Mouse (Mus musculus) kidney, adult 11 months (tissue): ENCODE data around the gene Kcnq4.

Experiments used
- DNase-seq: peaks from one replicate; pipeline ENCODE4 v3.0.0; 2022

Gene Kcnq4

DNA sequence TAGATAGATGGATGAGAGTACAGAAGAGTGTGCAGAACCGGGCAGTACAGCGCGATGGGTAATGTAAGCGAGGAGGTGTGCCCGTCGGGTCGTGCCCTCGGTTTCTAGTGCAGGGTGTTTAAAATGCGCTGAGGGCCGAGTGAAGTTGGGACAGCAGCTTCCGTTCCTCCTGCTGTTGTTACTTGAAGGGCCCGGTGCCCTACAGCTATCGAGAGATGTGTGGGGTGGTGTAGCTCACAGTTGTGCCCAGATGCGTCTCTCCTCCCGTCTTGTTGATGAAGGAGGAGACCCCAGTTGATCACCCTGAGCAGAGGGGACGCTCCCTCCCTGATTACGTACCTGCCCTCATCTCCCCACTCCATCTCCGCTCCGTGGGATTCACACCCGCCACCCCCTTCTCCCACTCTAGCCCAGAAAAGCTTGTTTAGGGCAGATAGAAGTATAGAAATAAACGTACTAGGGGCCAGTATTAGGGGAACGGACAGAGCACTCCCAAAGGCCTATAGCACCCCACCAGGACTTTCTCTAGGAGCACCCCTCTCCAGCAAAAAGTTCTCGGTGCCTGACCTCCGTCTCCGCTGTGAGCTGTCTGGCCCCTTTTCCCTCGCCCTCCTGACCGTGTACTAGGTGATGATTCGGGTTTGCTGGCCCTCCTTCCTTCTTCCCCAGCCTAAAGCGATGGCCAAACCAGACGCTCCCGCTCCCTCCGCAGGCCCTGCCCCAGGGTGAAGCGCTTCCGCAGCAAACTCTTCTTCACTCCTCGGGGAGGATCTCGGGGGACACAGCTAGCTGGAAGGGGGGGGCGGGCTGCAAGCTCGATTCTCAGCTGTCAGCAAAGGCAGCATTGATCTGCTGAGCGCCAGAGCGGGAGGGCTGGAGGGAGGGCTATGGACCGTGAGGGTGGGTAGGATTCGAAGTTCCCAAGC, at the start of gene Kcnq4:
Kcnq4 (minus strand) TSS at position 672 of the 926 bp plus-strand sequence.
- no peak for DNase-seq

DNA sequence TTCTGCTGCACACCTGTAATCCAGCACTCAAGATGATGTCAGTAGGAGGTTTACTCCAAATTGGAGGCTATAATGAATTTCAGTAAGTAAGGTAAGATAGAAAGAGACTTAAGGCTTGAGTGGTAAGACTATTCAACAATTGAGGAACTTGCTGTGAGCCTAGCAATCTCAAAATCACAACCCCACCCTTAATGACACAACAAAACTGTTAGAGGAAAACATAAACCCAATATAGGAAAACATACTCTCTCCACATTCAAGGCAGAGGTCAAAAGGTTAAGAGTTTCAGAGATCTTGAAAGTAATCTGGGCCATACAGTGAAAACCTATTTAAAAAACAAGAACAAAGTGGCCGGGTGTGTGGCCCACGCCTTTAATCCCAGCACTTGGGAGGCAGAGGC, 48.3 kb upstream of the Kcnq4 start:
- no peak for DNase-seq

DNA sequence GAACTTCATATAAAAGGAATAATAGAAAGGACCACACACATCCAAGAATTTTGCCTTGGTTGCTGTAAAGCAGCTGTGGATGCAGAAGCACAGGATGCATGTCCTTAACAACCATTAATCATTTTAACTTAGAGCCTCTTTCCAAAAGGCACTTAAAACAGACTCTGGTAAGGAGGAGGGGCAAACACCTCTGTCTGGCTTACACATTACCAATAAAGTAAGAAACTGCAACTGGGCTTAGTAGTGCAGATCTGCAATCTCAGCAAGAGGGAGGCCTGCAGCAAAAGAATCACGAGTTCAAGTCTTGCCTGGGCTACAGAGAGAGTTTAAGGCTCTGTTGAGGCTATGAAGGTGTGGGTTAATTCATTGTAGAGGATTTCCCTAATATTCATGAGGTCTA, 47.2 kb upstream of the Kcnq4 start:
- DNase-seq = no peak

DNA sequence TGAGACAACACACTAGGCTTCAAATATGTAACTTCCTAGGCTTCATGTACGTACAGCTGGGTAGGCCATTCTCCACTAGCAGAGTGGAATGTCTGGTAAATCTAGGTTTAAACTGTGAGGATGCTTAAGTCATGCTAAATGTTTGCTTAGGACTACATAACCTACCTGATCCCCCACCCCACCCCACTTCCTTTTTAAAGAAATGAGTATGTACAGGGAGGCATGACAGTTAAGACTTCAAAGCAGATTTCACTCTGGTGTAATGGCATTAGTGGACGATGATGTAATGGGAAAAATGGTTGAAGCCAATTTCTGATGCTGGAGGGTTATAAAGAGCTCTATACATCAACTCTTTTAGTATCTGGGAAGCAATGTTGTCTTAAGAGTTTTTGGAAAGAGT, 44.5 kb upstream of the Kcnq4 start:
- no peak for DNase-seq

DNA sequence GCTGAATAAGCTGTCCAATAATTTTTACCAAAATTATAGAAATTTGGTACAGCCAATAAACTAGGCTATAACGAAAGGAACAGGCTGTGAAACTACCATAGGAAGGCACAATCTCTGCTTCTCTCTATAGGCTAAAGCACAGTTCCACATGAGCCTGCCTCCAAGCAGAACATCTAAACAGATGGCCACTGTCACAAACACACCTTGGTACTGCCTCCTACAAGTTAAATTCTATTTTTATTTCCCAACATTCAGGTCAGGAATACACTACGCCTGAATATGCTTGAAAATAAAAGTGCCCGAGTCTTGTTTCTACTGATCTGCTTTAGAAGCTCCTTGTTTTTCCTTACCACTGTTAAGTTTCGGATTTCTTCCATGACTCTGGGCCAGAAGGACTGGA, 41.6 kb upstream of the Kcnq4 start:
- no peak for DNase-seq

DNA sequence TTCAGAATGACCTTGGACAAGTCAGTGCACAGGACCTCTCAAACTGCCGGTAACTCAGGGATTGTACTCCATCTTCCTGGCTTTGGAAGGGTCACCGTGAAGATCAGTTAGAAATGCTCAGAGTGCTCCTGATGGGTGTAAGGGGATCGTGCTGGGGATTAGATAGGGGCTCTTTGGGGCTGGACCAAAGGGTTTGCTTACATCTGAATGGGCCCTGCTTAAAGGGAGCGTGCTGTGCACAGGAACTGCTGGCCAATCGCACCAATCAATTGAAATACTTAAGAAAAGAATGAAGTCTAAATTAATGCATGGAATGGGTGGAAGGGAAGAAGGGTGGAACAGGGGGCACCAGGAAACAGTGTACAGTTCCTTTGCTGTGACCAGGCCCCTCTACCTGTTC, 7.4 kb upstream of the Kcnq4 start:
- no peak for DNase-seq

DNA sequence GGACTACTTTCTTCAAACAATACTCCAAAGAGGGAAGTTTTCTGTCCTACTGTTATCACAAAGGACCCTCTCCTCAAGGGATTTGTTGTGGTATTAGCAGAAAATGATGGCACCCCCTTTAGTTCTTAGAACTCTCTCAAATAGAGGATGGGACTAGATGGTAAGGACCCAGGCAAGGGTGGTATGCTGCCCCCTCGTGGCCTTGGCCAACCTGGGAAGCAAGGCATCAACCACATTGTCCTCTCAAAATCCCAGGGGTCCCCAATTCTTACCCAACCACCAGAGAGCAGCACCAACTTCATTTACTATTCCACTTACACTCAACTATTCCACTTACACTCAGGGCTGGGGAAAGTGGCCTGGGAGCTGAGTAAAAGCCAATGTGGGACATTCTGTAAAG, 6.9 kb upstream of the Kcnq4 start:
- peak; percentile 49 for DNase-seq

DNA sequence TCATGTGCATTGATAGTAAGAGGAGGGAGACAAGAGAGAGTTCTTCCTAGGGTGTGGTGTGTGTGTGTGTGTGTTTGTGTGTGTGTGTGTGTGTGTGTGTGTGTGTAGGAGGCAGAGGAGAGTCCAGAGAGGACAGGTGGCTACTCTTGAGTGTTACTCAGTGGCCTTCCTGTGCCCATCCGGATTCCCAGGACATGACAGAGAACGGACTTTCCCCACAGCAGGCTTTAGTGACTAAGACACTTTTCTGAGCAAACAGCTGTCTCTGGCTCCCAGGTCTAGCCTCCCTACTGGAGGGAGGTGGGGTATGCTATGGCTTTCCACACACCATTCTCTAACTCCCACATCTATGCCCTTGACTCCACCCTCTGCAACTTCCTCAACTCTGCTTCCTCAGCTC, 1.2 kb upstream of the Kcnq4 start:
- no peak for DNase-seq

DNA sequence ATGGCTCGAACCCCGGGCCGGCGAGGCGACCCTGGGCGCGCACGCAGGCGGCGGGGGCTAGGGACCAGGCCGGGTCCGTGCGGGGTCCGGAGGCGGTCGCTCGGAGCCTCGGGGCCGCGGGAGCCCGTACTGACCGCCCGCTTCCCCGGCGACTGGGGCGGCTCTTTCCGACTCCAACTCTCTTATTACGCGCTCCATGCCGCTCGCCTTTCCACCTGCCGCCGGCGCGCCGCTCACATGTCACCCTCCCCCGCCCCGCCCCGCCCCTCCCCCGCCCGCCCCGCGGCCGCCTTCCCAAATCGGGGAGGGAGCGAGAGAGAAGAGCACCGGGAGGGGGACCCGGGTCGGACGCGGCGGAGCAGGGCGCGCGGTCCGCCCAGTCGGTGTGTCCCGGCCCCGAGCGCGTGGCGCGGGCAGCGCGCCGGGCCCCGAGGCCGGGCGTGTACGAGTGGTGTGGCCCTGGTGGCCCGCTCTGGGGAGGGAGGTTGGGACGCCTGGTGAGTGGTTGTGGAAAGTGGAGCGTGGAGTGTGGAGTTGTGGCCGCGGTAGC, 1.1 kb downstream of the Kcnq4 start:
- no peak for DNase-seq

DNA sequence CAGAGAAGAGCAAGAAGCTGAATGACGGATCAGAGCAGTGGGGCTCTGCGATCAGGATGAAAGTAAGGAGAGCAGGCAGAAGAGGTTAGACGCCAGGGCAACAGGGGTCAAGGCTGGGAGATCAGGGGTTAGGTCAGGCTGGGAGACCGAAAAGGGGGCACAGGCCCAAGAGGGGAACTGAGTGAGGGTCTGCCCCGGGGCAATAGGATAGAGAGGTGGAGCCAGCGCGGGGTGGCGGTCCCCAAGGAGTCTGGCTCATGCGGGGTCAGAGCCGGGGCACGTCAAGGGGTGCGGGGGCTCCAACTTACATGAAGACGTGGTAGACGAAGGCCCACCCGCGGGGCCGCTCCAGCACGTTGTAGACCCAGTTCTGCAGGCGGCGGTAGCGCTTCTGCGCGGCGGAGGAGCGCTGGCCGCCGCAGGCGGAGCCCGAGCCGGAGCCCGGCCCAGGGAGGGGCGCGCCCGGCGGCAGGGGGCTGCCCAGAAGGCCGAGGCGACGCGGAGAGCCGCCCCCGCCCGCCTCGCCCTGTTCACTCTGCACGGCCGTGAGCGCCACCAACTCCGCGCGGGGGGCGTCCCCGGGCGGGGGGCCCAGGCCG, 1.8 kb downstream of the Kcnq4 start:
- DNase-seq = no peak

DNA sequence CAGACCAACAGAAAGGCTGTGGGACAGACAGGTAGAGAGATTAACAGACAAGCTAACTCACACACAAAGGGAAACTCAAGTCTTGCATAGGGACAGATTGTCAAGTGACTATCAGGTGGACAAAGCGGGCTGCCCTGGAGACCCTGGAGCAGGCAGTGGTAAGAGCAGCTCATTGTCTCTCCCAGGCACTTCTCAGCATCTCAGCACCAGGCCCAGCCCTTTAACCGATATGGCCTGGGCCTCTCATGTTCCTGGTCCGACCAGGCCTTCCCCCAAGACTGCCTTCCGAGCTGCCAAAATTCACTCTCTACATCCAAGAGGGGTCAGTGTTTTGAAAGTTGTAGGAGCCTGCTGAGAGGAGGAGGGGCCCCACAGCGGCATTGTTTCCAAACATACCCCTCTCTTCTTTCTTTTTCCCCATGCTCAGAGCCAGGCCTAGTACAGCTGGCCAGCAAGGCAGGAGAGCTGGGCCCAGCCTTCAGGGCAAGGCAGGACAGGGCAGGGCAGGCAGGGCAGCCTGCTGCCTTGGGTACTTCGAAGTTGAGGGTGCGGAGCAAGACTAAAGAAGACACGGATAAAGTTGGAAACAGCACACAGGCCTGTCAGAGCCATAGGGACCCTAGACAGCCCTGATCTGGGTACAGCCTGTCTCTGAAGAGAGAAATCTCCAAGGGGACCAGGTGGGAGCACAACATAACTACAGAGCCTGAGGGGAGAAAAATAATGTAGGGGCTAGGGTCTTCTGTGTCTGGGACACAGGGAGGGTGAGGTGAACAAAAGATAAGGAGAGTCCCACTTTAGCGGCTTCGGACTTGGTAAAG, 2.5 kb downstream of the Kcnq4 start:
- DNase-seq = no peak

DNA sequence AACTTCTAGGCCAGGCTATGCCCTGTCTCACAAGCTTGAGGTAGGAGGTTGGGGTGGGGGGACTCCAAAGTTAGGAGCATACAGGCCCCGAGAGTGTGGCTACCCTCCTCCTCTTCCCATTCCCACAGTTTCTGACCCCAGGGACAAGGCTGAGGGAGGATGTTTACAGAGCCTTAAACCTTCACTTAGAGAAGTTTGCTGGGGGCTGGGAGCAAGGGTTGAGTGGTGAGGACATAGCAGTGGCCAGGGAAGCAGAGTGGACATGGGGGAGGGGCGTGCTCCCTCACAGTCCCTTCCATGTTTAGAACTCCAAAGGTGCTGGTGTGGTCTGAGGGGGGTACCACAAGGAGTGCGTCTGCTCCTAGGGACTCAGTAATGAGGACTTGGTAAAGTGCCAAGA, 4.8 kb downstream of the Kcnq4 start:
- no peak for DNase-seq

DNA sequence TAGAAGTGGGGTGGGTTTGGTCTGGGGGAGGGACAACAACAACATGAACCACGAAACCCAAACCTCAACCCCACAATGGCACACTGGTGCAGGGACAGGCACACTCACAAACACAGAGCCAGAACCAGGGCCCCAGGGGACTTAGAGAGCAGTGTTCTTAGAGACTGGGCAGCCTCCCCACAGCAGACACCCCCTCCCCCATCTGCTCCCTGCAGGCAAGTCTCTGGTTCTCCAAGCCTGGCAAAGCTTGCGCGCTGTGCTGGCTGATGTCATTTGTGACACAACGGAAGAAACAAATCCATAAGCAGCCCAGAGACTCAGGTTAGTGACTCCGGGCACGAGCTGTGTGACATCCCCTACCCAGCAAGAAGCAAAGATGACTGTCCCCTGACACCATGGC, 7.1 kb downstream of the Kcnq4 start:
- no peak for DNase-seq

DNA sequence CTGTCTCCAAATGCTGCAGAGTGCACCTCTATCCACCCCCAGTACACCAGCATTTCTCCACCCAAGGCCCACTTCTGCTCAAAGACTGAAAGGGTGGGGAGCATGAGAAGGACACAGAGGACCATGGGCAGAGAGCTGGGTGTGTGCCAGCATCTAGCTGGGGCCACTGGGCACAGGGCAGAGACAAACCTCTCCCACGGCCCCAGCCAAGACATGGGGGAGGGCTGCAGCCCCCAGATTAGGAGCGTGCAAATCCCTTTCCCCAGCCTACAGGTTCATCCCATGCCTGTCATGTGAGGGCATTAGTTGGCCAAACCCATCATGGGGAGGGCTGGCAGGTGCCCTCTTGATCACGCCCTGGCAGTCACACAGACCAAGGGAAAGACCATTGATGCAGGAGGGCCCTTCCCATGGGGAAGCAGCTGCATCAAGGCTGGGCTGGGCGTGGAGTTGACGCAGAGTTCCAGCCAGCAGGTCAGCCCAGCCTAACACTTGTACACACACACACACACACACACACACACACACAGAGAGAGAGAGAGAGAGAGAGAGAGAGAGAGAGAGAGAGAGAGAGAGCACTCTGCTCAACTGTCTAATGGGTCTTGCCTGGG, 14.3 kb downstream of the Kcnq4 start:
- DNase-seq = no peak

DNA sequence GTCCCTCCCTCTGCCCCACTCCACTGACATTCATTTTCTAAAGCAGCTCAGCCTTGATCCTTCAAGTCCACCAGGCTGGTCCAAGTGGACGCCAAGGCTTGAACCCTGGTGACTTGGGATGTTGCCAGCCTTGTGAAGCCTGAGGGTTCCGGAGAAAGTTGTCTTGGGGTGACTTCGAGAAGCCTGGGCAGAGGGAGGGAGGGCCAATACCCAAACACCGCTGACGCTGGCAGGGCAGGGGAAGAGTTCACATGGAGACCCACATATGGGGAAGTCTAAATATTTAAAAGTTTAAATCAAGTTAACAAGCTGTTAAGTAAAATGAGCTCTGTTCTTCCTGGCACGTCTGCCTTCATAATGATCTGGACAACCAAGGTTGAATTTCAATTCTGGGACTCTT, 15.7 kb downstream of the Kcnq4 start:
- no peak for DNase-seq

DNA sequence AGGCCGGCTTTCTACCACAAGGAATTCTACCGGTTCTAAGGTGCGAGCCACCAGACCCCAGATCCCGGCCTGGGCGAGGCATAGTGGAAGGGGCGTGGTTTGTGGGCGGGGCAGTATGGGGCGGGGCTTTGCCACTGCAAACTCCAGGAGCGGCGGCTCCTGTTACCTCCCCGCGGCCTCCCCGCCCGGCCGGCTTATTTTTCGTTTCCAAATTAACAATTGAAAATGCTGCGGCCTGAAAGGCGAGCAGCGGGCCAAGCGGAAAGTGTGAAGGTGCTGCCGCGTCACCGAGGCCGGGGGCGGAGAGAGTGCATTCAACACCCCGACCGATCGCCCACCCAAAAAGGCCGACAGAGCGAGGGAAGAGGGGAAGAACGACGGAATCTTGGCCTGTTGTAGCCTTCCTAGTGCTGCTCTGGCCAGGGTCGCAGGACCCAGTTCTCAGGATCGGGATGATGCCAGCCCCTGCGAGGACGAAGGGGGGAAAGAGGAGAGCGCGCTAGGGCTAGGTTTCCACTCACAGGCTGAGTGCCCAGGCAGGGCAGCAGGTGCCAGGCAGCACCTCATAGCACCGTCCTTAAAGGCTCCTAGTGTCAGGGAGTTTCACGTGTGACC, 17.3 kb downstream of the Kcnq4 start:
- peak; percentile 52 for DNase-seq

DNA sequence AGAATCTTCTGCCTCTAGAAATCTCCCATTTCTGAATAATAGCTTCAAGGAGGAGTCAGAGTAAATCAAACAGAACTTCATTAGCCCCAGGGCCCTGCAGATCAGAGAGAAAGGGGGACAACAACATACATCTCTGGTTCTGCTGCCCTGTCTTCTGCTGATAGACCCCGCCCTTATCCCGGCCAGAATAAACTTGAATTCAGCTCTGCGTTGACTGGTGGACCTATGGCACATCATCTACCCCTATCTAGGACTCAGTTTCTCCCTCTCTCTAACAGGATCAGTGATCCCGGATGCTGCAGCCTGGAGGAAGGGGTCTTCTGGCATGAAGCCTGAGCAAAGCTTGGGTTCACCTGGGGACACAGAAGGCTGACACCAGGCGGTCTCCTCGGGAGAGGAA, 17.8 kb downstream of the Kcnq4 start:
- DNase-seq = no peak

DNA sequence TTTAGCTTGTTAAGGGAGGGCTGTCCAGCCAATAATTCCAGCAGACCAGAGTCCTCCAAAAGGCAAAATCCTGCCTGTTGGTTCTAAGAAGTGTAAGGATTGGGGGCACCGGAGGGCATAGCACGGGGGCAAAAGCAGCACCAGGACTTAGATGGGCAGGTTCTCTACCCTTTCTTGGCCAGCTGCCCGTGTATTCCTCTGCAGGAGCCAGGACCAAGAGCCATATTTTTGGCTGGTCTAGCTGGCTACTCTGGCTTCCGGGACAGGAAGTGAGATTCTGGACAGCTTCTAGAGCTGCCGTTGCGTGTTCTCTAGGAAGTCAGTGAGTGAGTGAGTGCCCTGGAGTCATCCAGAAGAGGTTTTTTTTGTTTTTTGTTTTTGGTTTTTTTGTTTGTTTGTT, 18.3 kb downstream of the Kcnq4 start:
- peak; percentile 29 for DNase-seq

DNA sequence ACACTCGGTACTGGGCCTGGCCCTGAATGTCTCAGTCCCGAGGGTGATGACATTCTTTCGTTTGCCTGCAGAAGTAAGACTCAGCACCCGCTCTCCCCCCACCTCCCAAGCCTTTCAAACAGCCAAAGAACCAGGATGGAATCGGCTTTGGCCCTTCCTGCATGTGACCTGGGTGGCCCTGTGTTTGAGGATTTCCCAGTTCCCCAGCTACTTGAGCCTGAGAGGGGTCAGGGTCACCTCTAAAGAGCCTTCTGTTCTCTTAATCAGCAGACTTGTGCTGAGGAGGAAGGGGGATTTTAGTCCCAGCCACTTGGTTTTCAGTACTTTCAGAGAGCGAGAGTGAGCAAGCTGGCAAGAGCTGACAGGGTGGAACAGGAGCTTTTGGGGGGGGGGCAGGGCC, 19.0 kb downstream of the Kcnq4 start:
- DNase-seq = no peak

DNA sequence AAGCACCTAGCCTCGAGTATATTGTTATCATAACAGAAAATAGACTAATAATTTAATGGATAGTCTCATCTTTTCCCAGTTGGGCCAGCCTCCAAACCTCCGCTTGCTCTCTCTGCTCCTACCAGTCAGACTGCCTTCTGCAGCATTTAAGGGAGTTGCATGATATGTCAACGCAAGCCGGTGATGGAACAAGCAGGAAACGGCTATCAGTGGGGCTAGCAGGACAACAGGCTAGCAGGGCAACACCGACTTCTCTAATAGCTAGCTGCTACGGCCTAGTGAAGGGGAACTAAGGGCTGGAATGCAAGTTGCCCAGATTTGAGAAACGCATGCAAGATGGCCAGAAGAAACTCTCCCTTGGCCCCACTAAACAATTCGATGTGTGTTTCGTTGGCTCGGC, 20.6 kb downstream of the Kcnq4 start:
- DNase-seq = no peak

DNA sequence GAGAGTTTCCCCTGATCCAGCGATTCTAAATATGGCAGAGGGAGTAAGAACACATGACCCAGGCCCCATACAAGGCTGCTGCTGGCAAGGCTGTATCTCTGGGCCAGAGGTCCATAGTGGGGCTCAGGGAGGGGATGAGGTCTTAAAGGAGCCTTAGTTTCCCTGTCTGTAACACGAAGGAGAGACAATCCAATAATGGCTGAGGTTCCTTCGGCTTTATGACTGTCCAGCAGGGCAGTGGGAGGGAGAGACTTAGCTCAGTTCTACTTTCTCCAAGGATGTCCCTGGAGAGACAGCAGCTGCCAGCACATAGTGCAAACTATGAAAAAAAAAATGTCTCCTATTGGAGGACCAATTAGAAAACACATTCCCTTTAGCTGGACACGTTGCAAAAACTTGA, 22.2 kb downstream of the Kcnq4 start:
- no peak for DNase-seq

DNA sequence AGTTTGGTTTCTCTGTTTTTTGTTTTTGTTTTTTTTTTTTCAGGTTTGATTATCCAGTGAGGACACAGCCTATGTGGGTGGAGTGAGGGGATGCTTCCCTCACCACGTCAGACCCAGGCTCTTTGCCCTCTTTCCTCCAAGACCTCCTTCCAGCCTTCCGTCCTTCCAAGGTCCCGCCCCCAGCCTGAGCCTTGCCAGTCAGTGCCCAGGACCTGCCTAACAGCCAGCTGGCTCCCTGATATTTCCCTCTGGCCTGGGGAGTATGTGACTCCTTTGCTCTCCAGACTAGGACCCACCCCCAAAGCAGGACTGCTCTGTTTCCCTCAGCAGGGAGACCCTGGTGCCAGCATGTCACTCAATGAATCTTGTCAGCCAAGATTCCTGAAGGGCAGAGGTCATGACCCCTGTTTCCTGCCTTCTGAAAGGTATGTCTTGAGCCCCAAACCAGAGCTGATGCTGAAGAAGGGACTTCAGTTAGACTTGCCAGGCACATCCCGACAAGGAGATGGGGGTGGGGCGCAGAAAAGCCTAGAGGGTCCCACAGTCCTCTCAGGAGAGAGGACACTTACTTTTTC, 22.8 kb downstream of the Kcnq4 start:
- no peak for DNase-seq
